Mouse (Mus musculus) lung, embryonic 16.5 days (tissue): ENCODE data around the gene Ifrd2. TPM values are rescaled to one million over a fixed set of nuclear protein-coding genes. Genes with fewer than 3 reads are reported as not detected.

ENCODE experiments used
- ATAC-seq: fragments of 200-750 bp; cut with Nextera tagmentation; 2 replicates; pipeline ENCODE4 v1.8.0; 2017; ENCODE audit warnings: low read depth, mild to moderate bottlenecking, moderate library complexity
- H3K27ac ChIP-seq: fragments of 300-500 bp; sonication (generic); 2 replicates; pipeline ENCODE4 v1.5.1; 2014; ENCODE audit warnings: mild to moderate bottlenecking, control low read depth, low read length
- H3K27me3 ChIP-seq: fragments of 300-500 bp; sonication (generic); 2 replicates; pipeline ENCODE4 v1.6.1; 2014; ENCODE audit warnings: low read depth, low read length, mixed read lengths; ENCODE audit not compliant: control insufficient read depth, insufficient read depth
- H3K36me3 ChIP-seq: fragments of 300-500 bp; sonication (generic); 2 replicates; pipeline ENCODE4 v1.6.1; 2014; ENCODE audit warnings: low read length; ENCODE audit not compliant: control insufficient read depth, insufficient read depth
- H3K4me1 ChIP-seq: fragments of 300-500 bp; sonication (generic); replicated peaks from 2 replicates; pipeline ENCODE4 v1.6.1; 2014; ENCODE audit warnings: low read length, mixed read lengths; ENCODE audit not compliant: control insufficient read depth, insufficient read depth
- H3K4me2 ChIP-seq: fragments of 300-500 bp; sonication (generic); 2 replicates; pipeline ENCODE4 v1.6.1; 2014; ENCODE audit warnings: low read depth, low read length, control low read depth
- H3K4me3 ChIP-seq: fragments of 300-500 bp; sonication (generic); 2 replicates; pipeline ENCODE4 v1.5.1; 2014; ENCODE audit warnings: mild to moderate bottlenecking, low read length, control low read depth
- H3K9ac ChIP-seq: fragments of 300-500 bp; sonication (generic); 2 replicates; pipeline ENCODE4 v1.6.1; 2014; ENCODE audit warnings: low read length, control low read depth
- H3K9me3 ChIP-seq: fragments of 300-500 bp; sonication (generic); 2 replicates; pipeline ENCODE4 v1.6.1; 2016; ENCODE audit warnings: low read length; ENCODE audit not compliant: control insufficient read depth
- WGBS: fragments of 180-500 bp; shearing (Covaris S2); extraction: QIAGEN DNeasy Blood & Tissue Kit; methylation state at CpG from one replicate; pipeline ENCODE4 v1.1.7; 2014; 5-methylcytosine and 5-hydroxymethylcytosine counted together
- polyA plus RNA-seq: library from polyadenylated mRNA; unstranded; fragments of >200 nt; fragmentation: Nextera tagmentation; extraction: Ambion mirVana; gene quantifications from 2 replicates; pipeline ENCODE4 v1.2.1, GENCODE M21; 2015

Gene Ifrd2
- polyA plus RNA-seq, 1 experiment from 2014 or later = 44.1 TPM

- H3K4me1 ChIP-seq = peaks cover 69% of the 10 kb centered on the region
- H3K27me3 ChIP-seq = no peaks in the 10 kb centered on the region
- 33% methylated on average over 4 of the region's 4 CpGs for WGBS
- peak overlapping the region; percentile 90 for H3K27ac ChIP-seq
- H3K9me3 ChIP-seq = no peaks in the 10 kb centered on the region
- H3K4me3 ChIP-seq = no peak overlapping the region
- H3K36me3 ChIP-seq = peaks cover 6% of the 10 kb centered on the region; the same call in 1 of the 2 replicates
- H3K9ac ChIP-seq = peak overlapping the region; percentile 52; the same call in 1 of the 2 replicates
- no peak for ATAC-seq
- H3K4me2 ChIP-seq = peak overlapping the region; percentile 43
These were observed 41.9 kb downstream of the Ifrd2 start for GRCm38 (mm10) chr9:107629411-107629730.

- Histone ChIP-seq H3K27me3 (no peaks in the 10 kb centered on the region), H3K9me3 (no peaks in the 10 kb centered on the region), H3K9ac (peak overlapping the region; percentile 59), H3K4me3 (peak overlapping the region; percentile 16), H3K27ac (peak overlapping the region; percentile 90), H3K4me1 (peaks cover 67% of the 10 kb centered on the region), H3K36me3 (peaks cover 6% of the 10 kb centered on the region; the same call in 1 of the 2 replicates), H3K4me2 (peak overlapping the region; percentile 43)
- no peak for ATAC-seq
- 22% methylated on average over 14 of the region's 14 CpGs for WGBS
These were observed 42.5 kb downstream of the Ifrd2 start for GRCm38 (mm10) chr9:107629901-107630425.

- no peaks in the 10 kb centered on the region for H3K27me3 ChIP-seq
- H3K36me3 ChIP-seq = 0 out of 2 replicates have a peak, but pooled peaks cover 4% of the 10 kb centered on the region
- no peak for ATAC-seq
- peak overlapping the region; percentile 90 for H3K27ac ChIP-seq
- H3K9me3 ChIP-seq = no peaks in the 10 kb centered on the region
- WGBS = 18% methylated on average over 4 of the region's 4 CpGs
- peak overlapping the region; percentile 59 for H3K9ac ChIP-seq
- peaks cover 69% of the 10 kb centered on the region for H3K4me1 ChIP-seq
- peak overlapping the region; percentile 43 for H3K4me2 ChIP-seq
- H3K4me3 ChIP-seq = peak overlapping the region; percentile 13; the same call in 1 of the 2 replicates
These were observed 43.1 kb downstream of the Ifrd2 start for GRCm38 (mm10) chr9:107630576-107630975.

GRCm38 (mm10) chr9:107631311-107631826, 43.9 kb downstream of the Ifrd2 start:
- Histone ChIP-seq H3K4me3 (no peak overlapping the region), H3K27me3 (no peaks in the 10 kb centered on the region), H3K36me3 (0 out of 2 replicates have a peak, but pooled peaks cover 4% of the 10 kb centered on the region), H3K27ac (peak overlapping the region; percentile 95), H3K4me1 (peaks cover 74% of the 10 kb centered on the region), H3K9ac (peak overlapping the region; percentile 43), H3K4me2 (0 out of 2 replicates have a peak overlapping the region, but pooled peaks have one; percentile 8), H3K9me3 (no peaks in the 10 kb centered on the region)
- 63% methylated on average over 9 of the region's 9 CpGs for WGBS
- ATAC-seq = no peak

GRCm38 (mm10) chr9:107631861-107632260, 44.4 kb downstream of the Ifrd2 start:
- WGBS = 93% methylated on average over 8 of the region's 8 CpGs
- peak overlapping the region; percentile 95 for H3K27ac ChIP-seq
- peak overlapping the region; percentile 97; the same call in 1 of the 2 replicates for H3K4me2 ChIP-seq
- ATAC-seq = no peak
- no peaks in the 10 kb centered on the region for H3K27me3 ChIP-seq
- peak overlapping the region; percentile 43 for H3K9ac ChIP-seq
- peaks cover 70% of the 10 kb centered on the region for H3K4me1 ChIP-seq
- H3K9me3 ChIP-seq = no peaks in the 10 kb centered on the region
- H3K36me3 ChIP-seq = 0 out of 2 replicates have a peak, but pooled peaks cover 4% of the 10 kb centered on the region
- no peak overlapping the region; the same call in 1 of the 2 replicates for H3K4me3 ChIP-seq

GRCm38 (mm10) chr9:107632478-107632877, 45.0 kb downstream of the Ifrd2 start:
- Histone ChIP-seq H3K4me3 (peak overlapping the region; percentile 96), H3K4me2 (peak overlapping the region; percentile 97), H3K27me3 (no peaks in the 10 kb centered on the region), H3K9ac (peak overlapping the region; percentile 98), H3K4me1 (peaks cover 63% of the 10 kb centered on the region), H3K36me3 (0 out of 2 replicates have a peak, but pooled peaks cover 4% of the 10 kb centered on the region), H3K27ac (peak overlapping the region; percentile 95), H3K9me3 (no peaks in the 10 kb centered on the region)
- no peak for ATAC-seq
- 50% methylated on average over 6 of the region's 6 CpGs for WGBS

GRCm38 (mm10) chr9:107633091-107633660, 45.7 kb downstream of the Ifrd2 start:
- no peaks in the 10 kb centered on the region for H3K9me3 ChIP-seq
- ATAC-seq = peak; percentile 67
- peak overlapping the region; percentile 97 for H3K4me2 ChIP-seq
- H3K27ac ChIP-seq = peak overlapping the region; percentile 95
- peaks cover 56% of the 10 kb centered on the region for H3K4me1 ChIP-seq
- peak overlapping the region; percentile 98 for H3K9ac ChIP-seq
- H3K27me3 ChIP-seq = no peaks in the 10 kb centered on the region
- peak overlapping the region; percentile 96 for H3K4me3 ChIP-seq
- 1% methylated on average over 30 of the region's 33 CpGs for WGBS
- 0 out of 2 replicates have a peak, but pooled peaks cover 4% of the 10 kb centered on the region for H3K36me3 ChIP-seq

GRCm38 (mm10) chr9:107633661-107634405, 46.4 kb downstream of the Ifrd2 start:
- under 1% methylated on average over 15 of the region's 15 CpGs for whole genome bisulfite sequencing
- peak overlapping the region; percentile 98 for H3K9ac ChIP-seq
- 0 out of 2 replicates have a peak, but pooled peaks cover 4% of the 10 kb centered on the region for H3K36me3 ChIP-seq
- ATAC-seq = peak; percentile 6; the same call in 1 of the 2 replicates
- H3K4me2 ChIP-seq = peak overlapping the region; percentile 97
- no peaks in the 10 kb centered on the region for H3K27me3 ChIP-seq
- H3K4me3 ChIP-seq = peak overlapping the region; percentile 96
- H3K4me1 ChIP-seq = peaks cover 50% of the 10 kb centered on the region
- peak overlapping the region; percentile 95 for H3K27ac ChIP-seq
- no peaks in the 10 kb centered on the region for H3K9me3 ChIP-seq
